Mouse (Mus musculus) kidney, adult 18-20 months (tissue): ENCODE results near the gene Cryzl1.

Experiments used
- DNase-seq: peaks from one replicate; pipeline ENCODE4 v3.0.0; 2021

The Cryzl1 gene

DNA sequence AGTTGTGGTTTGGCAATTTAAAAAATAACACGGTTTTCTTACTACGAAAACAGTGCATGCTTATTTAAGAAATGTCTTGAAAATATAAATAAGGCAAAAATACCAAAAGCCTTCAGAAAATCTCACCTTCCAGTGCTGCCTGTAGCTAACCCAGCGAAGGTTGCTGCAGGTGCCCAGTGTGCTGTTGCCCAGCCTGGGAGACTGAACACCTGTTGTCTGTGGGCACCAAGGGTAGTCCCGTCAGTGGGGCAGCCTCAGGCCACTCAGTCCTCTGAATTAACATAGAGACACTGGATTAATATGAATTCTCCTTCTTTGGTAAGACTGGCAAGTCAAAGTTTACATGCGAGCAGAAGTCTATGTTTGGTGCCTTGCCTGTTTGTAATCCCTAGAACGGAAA lies 9.7 kb upstream of the Cryzl1 start:
- DNase-seq, result no peak

DNA sequence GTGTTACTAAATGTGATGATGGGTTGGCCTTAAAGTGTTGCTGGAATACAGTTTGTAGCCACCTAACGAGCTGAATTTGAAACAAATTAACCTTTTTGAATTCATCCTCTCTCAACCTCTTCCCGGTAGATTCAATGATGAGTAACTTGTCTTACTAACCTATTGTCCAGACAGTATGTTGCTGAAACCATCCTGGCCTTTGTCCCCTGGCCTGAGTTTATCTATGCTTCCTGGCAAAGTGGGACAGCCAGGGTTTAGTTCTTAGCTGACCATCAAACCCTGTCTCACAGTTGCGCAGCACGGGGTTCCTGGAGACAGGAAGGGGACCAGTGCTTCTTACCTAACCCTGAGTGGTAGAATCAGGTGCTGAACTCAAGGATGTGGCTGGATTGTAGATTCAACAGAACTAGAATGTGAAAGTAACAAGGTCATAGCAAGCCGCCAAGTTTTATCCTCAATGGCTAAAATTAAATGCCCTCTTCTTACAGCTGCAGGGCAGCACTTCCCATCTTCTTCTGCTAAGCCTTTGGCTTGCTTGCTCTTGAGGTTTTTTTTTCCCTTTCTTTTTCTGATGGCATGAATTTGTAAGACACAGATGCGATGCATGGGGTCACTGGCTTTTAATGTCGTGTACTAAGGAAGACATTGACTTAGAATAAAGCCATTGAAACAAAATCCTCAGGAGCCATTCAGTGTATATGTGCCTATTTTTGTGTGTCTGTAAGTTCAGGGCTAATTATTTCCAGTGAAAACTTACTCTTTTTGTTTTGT lies 7.5 kb upstream of the Cryzl1 start:
- DNase-seq, result no peak

DNA sequence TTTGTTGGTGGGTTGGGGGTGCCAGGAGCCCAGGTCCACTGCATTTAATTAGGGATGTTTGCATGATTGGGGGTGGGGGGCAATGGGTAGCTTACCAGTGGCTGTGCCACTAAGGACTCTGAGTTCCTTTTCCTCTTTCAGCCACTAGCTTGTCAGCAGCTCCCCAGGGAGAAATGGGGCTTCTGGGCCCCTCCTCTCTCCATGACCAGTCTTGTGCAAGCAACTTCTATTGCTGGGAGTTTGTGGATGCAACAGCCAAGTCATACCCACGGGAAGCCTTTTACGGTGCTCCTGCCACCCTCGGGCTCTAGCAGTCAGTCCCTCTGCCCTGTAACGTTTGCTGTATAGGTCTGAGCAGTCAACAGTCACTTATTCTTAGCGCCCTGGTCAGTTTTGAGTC lies 6.0 kb upstream of the Cryzl1 start:
- DNase-seq, result no peak

DNA sequence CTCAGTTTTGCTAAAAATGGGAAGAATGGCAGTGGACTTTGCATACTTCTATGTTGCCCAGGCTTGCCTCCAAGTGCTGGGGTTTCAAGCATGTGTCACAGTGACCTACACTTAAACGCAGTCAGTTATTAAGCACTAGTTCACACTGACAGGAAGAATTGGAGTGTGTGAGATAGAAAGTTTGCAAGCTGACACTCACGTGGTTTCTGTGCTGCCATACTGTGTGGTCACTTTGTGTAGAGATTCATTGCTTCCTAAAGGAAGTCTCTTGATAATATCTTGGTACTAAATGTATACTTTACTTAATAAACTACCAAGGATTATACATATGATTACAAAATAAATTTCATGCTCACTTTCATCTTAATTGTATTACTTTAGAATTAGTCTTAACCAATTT lies 4.0 kb upstream of the Cryzl1 start:
- DNase-seq, result no peak

DNA sequence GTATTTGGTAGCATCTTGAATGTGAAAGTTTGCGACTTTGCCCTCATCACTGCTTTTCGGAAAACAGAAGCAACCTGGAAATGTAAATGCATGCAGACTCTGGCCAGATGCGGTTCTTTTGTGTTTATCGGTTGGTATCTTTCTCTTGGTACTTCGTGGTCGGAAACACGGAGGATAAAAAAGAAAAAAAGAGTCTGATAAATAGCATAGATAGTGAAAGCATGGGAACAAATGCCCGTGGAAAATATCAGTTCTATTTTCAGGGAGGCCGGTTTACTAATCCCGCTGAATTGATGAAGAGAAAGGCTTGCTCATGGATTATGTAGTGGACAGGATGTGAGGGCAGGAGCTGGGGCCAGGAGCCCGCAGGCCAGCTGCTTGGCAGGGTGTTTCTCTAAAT lies 1.7 kb upstream of the Cryzl1 start:
- no peak for DNase-seq

DNA sequence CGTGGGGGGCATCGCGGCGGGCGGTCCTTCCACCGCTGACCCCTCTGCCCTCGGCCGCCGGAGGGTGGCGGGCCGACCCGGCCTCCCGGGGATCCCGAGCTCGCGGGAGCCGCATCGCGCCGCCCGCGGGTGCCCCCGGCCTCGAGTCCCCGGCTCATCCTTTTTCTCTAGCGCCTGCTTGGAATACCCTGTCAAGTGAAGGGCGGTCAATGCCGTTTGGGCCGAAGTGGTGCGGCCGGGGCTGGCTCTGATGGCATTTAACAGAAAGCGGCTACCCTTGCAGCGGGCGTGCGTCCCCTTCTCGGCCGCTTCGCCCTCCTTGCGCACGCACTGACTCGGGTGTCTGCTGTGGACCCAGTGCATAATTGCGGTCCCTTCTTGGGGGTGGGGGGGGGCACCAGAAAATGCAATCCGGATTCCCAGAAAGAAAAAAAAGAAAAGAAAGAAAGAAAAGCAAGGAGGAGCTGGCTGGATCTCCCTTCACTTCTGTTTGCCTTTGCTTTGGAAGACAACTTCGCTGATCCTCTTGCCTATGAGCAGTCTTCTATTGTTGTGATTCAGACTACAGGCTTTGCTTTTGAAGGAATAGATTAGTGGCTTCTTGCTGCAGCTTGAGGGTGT lies 1.2 kb upstream of the Cryzl1 start:
- peak; percentile 51 for DNase-seq

DNA sequence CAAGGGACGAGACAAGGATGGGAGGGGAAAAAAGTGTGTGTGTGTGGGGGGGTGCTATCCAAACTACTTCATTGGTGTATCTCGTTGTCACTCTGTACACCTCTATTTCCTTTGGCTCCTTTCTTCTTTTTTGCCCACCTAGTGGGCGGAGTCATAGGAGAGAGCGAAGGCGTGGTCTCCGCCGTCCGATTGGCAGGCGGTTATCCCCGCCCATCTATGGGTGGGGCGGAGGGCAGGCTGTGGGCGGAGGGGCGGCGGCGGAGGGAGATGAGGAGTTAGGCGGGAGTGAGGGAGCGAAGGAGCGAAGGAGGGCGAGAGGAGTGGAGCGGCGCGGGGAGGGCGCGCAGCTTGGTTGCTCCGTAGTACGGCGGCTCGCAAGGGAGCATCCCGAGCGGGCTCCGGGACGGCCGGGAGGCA lies 299 bp upstream of the Cryzl1 start, which contains the start of gene Itsn1:
Itsn1 (plus strand) TSS at position 216 of the 417 bp plus-strand sequence.
- DNase-seq, result peak; percentile 98

DNA sequence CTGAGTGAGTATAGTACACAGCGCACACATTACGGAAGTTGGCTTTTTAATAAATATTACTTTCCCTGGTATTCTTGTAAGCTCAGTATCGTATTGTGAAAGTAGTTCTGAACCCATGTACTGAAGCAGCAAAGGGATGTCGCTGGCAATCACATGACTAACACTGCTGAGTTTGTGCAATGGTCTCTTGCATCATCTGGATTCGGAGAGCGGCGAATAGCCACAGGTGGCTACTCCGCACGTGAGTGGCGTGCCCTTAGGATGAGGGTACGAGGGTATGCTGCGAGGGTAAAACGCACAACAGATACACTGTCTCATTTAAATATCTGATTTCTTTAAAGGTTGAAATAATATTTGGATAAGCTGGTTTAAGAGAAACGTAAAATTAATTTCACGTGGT lies 1.3 kb downstream of the Cryzl1 start:
- no peak for DNase-seq

DNA sequence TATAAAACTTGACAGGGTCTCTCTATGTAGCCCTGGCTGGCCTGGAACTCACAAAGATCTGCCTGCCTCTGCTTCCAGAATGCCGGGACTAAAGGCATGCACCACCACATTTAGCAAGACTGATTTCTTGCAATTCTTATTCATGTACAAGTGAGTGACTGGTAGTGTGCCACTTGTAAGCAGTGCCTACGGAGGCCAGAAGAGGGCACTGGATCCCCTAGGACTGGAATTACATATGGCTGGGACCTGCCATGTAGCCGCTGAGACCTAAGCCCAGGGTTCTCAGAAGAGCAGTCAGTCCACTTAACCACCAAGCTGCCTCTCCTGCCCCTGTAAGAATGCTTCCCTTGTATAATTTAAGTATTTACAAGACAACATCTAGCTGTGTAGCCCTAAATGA lies 4.5 kb downstream of the Cryzl1 start:
- peak; percentile 76 for DNase-seq

DNA sequence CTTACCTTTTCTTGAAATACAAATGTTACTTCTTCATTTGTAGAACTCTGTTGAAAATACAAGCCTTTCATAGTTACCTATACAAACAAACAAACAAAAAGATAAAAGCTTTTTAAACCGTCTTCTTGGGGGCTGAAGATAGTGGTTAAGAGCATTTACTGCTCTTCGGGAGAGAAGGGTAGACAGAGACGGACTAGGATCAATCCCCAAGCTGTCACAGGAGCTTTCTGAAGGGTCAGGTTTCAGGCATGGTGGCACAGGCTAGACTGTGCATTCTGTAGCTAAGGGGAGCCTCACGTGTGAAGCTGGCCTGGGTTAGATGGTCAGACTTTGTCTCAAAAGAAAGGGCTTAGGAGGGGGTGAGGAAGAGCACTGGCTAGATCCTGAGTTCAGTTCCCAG lies 11.4 kb downstream of the Cryzl1 start:
- no peak for DNase-seq

DNA sequence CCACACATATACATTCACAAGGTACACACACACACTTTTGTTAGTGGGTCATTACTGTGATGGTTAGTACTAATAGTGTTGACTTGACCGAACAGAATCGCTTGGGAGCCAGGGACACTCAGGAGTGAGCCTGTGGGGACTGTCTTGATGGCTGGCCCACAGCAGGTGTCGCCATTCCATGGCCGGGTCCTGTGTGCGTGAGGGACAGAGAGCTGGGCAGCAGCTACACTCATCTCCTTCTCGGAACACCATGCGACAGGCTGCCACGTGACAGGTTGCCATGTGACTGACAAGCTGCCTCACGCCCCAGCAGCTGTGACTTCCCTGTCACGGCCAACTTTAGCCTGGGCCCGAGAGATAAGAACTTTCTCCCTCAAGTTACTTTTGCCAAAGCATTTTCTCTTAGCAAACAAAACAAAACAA lies 11.8 kb downstream of the Cryzl1 start:
- no peak for DNase-seq

DNA sequence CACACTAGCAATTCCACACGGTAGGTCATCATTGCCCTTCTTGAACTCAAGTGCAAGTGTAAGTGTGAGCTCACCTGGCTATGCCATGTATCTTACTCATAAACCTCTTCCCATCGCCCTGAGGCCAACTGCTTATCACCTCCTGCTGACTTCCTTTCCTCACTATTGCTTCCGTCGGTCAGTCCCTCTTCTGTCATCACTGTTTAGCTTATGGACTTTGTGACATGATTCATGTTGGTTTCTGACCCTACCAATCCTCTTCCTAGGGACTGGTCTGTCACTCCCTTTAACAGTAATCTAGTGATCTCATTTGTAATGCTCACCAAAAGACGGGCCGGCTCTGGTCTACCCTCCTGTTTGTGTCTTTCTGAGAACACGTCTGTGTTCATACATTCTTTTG lies 18.5 kb downstream of the Cryzl1 start:
- no peak for DNase-seq

DNA sequence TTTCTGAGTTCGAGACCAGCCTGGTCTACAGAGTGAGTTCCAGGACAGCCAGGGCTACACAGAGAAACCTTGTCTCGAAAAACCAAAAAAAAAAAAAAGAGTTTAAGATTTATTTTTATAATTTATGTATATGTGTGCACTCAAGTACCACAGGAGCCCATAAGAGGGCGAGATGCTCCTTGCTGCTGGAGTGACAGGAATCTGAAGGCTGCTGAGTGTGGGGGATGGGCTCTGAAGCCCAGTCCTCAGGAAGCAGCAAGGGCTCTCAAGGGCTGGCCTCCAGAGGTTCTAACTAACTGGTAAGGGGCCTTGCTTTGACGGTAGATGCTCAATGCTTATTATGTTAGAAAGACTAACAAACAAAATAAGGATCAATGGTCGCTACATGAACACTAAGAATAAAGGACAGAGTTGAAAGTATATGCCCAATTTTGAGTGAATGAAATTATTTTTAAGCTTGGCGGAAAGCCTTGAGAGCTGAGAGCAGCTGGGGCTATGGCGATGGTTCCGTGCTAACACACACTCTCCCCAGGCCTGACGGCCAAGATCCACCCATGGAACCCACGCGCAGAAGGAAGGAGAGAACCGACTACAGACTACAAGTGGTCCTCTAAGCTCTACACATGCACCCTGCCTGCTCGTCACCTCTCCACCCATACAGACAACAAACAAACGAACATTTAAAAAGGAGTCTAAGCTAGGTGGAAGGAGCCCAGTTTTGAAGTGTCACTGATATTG lies 24.0 kb downstream of the Cryzl1 start:
- no peak for DNase-seq

DNA sequence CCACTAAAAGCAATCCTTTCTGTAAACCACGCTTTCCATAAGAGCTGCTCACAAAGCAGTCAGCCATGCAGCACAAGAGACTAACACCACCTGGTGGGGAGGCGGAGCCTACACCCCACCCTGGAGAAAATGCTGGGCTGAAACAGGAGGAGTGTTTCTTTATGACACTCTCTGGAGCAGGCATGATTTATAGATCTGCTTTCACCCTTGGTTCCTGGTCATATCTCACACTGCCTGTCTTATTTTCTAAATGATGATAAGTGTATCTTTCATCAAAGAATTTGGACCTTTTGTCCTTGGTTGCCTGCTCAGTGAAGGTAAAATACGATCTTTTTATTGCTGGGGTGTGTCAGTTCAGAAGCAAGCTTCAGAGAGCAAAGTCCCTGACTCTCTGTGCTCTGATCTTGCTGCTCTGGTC lies 26.0 kb downstream of the Cryzl1 start:
- DNase-seq, result no peak

DNA sequence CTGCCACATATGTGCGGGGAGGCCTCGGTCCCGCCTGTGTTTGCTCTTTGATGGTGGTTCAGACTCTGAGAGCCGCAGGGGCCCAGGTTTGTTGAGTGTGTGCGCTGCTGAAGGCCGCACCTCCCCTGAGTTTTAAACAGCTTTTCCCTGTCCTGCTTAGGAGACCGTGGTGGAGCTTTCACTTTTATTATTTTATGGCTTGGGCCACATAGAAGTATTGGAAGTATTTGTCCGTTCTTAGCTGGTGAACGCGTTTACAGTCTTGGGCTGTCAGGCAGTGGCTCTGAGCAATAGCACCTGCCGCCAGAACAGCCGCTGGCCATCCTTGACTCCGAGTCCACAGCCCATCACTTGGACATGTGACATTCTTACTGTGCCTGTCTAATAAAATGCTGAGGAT lies 26.9 kb downstream of the Cryzl1 start:
- DNase-seq, result no peak

DNA sequence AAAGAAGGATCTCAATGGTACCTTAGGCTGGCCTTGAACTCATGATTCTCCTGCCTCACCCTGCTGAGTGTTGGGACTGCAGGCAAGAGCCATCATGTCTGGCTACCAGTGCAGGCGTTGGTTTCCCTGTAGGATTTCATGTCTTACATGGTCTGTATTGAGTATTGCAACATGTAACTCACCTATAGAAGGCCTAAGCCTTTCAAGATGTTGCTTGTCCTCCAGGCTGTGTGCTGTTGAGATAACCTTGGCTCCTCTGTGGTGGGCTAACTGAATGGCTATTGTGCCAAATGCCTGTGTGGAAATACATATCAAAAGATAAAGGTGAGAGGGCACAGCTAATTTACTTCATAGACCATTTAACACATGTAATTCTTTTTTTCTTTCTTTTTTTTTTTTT lies 29.8 kb downstream of the Cryzl1 start:
- DNase-seq, result no peak

DNA sequence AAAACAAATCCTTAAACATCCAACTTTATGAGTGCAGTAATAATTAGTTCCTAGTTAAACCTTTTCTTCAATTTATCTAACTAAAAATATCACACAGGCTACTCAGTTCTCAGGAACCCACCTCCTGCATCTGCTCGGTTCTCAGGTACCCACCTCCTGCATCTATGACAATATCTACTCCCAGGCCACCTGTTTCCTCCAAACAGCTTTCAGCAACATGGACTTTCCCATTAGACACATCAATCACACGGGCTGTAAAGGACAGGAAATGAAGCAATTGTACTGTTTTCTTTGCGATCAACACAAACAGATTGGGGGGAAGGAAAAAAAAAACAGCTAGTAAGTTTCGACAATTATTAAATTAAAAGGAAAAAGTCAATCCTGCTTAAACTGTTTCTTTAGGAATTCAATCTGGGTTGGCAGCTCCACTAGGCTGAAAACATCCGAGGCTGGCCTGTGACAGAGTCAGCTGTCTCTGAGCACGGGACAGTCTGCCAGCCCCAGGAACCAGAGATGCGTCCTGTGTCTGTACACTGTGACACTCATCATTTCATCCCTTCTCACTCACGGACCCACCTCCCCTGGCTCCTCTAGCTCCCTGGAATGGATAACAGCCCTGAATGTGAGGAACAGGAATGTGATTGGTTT lies 33.5 kb downstream of the Cryzl1 start:
- no peak for DNase-seq

DNA sequence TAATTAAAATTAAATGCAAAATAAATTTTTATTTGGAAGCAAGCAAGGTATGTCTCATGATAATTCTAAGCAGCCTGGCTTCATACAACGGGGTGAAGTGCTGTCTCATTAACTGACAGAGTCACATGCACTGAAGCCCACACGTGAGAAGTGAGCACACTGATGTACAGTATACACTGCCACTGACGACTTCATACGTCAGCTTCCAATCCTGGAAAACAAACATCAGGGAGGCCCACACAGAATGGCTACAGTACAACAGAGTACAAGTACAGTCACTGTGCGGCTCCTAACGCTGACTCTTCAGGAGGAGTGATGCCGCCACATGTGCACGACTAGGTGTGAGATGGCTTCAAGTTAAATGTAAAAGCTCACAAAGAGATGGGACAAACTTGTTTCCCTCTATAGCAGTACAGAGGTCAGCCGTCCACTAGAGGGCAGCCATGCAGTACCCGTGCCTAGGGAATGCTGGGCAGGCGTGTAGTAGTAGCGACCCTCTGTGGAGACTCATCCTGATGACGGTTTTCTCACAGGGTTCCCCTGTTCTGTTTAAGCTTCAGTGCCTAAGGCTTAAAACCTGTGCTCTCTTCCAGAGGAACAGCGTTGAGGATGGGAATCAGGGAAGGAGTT lies 34.2 kb downstream of the Cryzl1 start:
- DNase-seq, result peak; percentile 73

DNA sequence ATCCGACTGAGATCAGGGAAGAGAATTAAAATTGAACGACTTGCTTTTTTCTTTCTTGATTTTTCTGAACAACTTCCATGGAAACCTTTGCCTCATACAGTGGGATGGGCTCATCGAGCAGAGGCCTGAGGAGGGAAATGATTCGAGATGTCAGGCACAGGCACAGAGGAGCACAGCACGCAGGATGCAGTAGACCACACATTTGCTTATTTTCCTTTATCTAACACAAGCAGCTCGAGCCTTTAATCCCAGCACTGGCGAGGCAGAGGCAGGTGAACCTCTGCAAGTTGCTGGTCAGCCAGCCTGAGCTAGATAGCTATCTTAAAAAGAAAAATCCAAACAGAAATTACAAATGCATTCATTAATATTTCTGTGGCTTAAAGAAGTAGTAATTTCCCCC lies 39.0 kb downstream of the Cryzl1 start:
- no peak for DNase-seq

DNA sequence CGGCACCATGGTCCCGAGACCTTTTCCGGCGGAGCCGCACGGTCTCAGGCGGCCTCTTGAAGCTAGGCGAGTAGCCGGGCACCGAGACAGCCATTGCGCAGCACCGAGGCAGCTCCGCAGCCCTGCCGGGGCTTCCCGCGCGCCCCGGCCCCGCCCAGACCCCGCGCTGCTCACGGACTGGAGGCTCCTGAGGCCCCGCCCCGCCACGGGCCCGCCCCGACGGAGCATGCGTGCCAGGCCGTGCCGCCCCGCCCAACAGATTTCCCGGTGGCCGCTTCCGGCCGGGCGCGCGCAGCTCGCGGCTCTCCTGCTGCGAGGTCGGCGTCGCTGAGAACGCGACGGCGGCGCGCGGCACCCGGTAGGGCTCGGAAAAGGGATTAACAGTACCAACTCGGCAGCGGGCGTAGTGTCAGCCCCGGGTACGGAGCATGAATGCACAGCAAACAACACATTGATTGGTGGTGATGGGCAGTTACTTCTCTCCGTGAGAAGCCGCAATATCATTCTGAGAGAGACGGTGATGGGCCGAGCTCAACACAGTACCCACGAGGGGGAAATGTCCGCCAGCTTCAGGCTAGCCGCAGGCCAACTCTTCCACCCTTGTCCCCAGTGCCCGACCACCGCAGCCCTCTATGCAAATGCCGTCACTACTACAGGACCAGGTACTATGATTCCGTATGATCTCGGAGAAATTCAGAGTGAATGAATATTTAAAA lies 40.0 kb downstream of the Cryzl1 start, which contains the start of gene Donson:
Donson (minus strand) TSS at position 152 of the 716 bp plus-strand sequence.
- DNase-seq, result peak; percentile 94

DNA sequence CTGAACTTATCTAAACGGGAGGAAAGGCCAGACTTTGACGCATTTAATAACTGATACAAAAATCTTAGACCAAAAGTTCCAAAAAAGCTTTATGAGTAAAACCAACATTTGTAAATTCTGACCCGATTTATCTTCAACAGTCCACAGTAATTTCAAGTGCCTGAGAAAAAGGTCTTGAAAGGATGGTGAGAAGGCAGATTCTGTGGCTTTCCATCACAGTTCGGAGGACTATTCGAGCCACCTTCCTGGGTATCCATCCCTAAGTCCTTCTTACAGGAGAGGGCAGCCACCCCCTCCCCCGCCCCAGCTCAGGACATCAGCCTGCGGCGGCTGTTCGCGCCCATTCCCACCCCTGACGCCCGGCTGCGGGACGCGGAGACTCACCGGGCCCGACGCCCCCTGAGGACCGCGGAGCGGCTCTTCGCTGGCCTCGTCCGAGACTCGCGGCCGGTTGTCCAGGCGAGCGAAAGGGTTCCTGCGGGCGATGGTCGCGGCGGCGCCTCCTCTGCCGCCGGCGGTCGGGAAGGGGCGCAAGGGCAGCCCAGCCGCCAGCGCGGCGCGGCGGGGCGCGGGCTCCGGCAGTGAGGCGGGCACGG lies 40.7 kb downstream of the Cryzl1 start:
- no peak for DNase-seq

DNA sequence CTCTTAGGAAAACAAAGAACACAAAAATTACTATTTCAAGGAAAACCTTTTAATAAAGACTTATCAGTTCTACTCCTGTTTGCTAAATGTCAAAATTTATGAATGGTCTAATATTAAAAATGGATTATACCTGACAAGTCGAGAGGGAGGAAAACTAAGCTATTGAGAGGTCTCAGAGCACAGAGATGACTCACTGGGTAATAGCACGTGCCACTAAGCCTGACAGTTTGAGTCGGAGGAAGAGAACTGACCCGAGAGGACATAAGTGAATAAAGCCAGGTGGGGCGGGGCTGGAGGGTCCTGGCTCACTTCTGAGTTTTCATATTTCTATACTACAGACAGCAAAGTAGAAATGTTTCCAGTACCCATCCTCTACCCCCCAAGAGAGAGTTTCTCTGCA lies 42.4 kb downstream of the Cryzl1 start:
- no peak for DNase-seq
